Mouse (Mus musculus) forebrain, embryonic 14.5 days (tissue): ENCODE results near the gene Gm3625. TPM values are rescaled to one million over a fixed set of nuclear protein-coding genes. Genes with fewer than 3 reads are reported as not detected.

Experiments
- ATAC-seq: fragments of 200-750 bp; cut with Nextera tagmentation; 2 replicates; pipeline ENCODE4 v1.8.0; 2017; ENCODE audit warnings: mild to moderate bottlenecking, moderate library complexity
- DNase-seq: peaks from one replicate; pipeline ENCODE4 v3.0.0-alpha.2; 2015; ENCODE audit warnings: low spot score
- H3K27ac ChIP-seq: fragments of 300-500 bp; sonication (generic); 2 replicates; pipeline ENCODE4 v1.5.1; 2014; ENCODE audit warnings: low read depth, mild to moderate bottlenecking, control low read depth, low read length, moderate library complexity
- H3K27me3 ChIP-seq: fragments of 300-500 bp; sonication (generic); replicated peaks from 2 replicates; pipeline ENCODE4 v1.6.1; 2014; ENCODE audit warnings: low read length, control low read depth, mixed read lengths; ENCODE audit not compliant: control insufficient read depth, insufficient read depth
- H3K36me3 ChIP-seq: fragments of 300-500 bp; sonication (generic); 2 replicates; pipeline ENCODE4 v1.6.1; 2014; ENCODE audit warnings: low read length, control low read depth; ENCODE audit not compliant: control insufficient read depth, insufficient read depth
- H3K4me1 ChIP-seq: fragments of 300-500 bp; sonication (generic); 2 replicates; pipeline ENCODE4 v1.6.1; 2014; ENCODE audit warnings: antibody characterized with exemption, low read length, control low read depth; ENCODE audit not compliant: control insufficient read depth, insufficient read depth
- H3K4me2 ChIP-seq: fragments of 300-500 bp; sonication (generic); 2 replicates; pipeline ENCODE4 v1.6.1; 2014; ENCODE audit warnings: mild to moderate bottlenecking, control low read depth, low read length
- H3K4me3 ChIP-seq: fragments of 300-500 bp; sonication (generic); 2 replicates; pipeline ENCODE4 v1.5.1; 2014; ENCODE audit warnings: low read depth, low read length, control low read depth
- H3K9ac ChIP-seq: fragments of 300-500 bp; sonication (generic); 2 replicates; pipeline ENCODE4 v1.6.1; 2014; ENCODE audit warnings: mild to moderate bottlenecking, low read length, control low read depth, moderate library complexity
- H3K9me3 ChIP-seq: fragments of 300-500 bp; sonication (generic); replicated peaks from 2 replicates; pipeline ENCODE4 v1.6.1; 2016; ENCODE audit warnings: low read length, control low read depth, mixed read lengths; ENCODE audit not compliant: control insufficient read depth
- WGBS: fragments of 180-500 bp; shearing (Covaris S2); extraction: QIAGEN DNeasy Blood & Tissue Kit; methylation state at CpG from one replicate; pipeline ENCODE4 v1.1.7; 2014; 5-methylcytosine and 5-hydroxymethylcytosine counted together
- polyA plus RNA-seq: library from polyadenylated mRNA; unstranded; fragments of >200 nt; fragmentation: Nextera tagmentation; extraction: Ambion mirVana; gene quantifications from 2 replicates; pipeline ENCODE4 v1.2.1, GENCODE M21; 2014

Gene Gm3625
- polyA plus RNA-seq, 1 experiment from 2014 or later = not detected

- Histone ChIP-seq H3K27ac (no peak overlapping the region), H3K4me2 (no peak overlapping the region), H3K9me3 (no peaks in the 10 kb centered on the region), H3K4me3 (no peak overlapping the region), H3K4me1 (peaks cover 3% of the 10 kb centered on the region; the same call in 1 of the 2 replicates), H3K9ac (no peak overlapping the region), H3K27me3 (no peaks in the 10 kb centered on the region), H3K36me3 (no peaks in the 10 kb centered on the region)
- WGBS = 74% methylated on average over 6 of the region's 6 CpGs
- DNase-seq (no peak), ATAC-seq (no peak)
These were observed 2.3 kb upstream of the Gm3625 start for GRCm38 (mm10) chr12:4595055-4595454.

GRCm38 (mm10) chr12:4593930-4594391 lies 1.2 kb upstream of the Gm3625 start:
- DNase-seq (no peak), ATAC-seq (no peak)
- peak overlapping the region; percentile 72 for H3K4me2 ChIP-seq
- H3K27ac ChIP-seq = no peak overlapping the region
- no peaks in the 10 kb centered on the region for H3K27me3 ChIP-seq
- WGBS = 63% methylated on average over 9 of the region's 9 CpGs
- peak overlapping the region; percentile 82 for H3K4me3 ChIP-seq
- no peaks in the 10 kb centered on the region for H3K9me3 ChIP-seq
- H3K9ac ChIP-seq = peak overlapping the region; percentile 83; the same call in 1 of the 2 replicates
- H3K4me1 ChIP-seq = peaks cover 3% of the 10 kb centered on the region; the same call in 1 of the 2 replicates
- no peaks in the 10 kb centered on the region for H3K36me3 ChIP-seq

DNA sequence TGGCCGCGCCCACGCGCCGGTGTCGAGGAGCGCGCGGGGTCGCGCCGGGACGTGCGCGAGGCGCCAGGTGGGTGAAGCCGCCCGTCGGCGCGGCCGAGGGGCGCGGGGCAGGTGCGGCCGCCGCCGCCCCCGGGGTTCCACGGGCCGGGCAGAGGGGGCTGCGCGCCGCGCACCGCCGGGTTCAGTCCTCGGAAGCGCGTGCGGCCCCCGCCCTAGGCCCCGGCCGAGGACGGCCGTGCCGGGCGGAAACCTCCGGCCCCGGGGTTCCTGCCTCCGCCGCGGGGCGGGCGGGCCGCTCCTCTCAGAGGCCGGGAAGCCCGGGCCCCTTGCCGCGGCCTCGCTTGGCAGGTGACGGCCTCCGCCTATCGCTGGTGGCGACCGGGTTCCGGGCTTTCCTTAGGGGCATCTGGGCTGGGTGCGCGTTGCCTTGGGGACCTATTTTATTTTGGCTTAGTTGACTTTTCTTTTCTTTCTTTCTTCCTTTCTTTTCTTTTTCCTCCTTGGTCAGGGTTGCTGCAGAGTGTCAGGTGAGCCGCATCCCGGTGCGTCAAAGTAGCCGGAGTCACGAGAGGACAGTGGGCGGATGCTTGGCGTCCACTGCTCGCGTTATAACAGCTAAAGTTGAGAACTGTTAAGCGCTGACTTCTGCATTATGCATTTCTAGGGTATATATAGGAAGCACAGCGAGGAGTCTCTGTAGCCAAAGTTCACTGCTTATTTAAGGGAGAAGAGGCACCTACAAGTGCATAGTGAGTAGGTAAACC lies 621 bp upstream of the Gm3625 start:
- ATAC-seq = peak; percentile 75

GRCm38 (mm10) chr12:4592025-4592424 lies 702 bp downstream of the Gm3625 start:
- Histone ChIP-seq H3K4me3 (no peak overlapping the region), H3K9ac (no peak overlapping the region), H3K27me3 (no peaks in the 10 kb centered on the region), H3K4me2 (peak overlapping the region; percentile 72), H3K27ac (no peak overlapping the region), H3K4me1 (peaks cover 3% of the 10 kb centered on the region; the same call in 1 of the 2 replicates), H3K9me3 (no peaks in the 10 kb centered on the region), H3K36me3 (no peaks in the 10 kb centered on the region)
- DNase-seq (no peak), ATAC-seq (no peak)
- 73% methylated on average over 6 of the region's 6 CpGs for WGBS

More for the DNA sequence above, 621 bp upstream of the Gm3625 start:
- H3K27ac ChIP-seq = no peak overlapping the region
- peak overlapping the region; percentile 82 for H3K4me3 ChIP-seq
- no peaks in the 10 kb centered on the region for H3K27me3 ChIP-seq
- under 1% methylated on average over 77 of the region's 80 CpGs for WGBS
- DNase-seq = peak; percentile 26
- peaks cover 3% of the 10 kb centered on the region; the same call in 1 of the 2 replicates for H3K4me1 ChIP-seq
- H3K4me2 ChIP-seq = peak overlapping the region; percentile 72
- peak overlapping the region; percentile 83 for H3K9ac ChIP-seq
- H3K9me3 ChIP-seq = no peaks in the 10 kb centered on the region
- H3K36me3 ChIP-seq = no peaks in the 10 kb centered on the region

DNA sequence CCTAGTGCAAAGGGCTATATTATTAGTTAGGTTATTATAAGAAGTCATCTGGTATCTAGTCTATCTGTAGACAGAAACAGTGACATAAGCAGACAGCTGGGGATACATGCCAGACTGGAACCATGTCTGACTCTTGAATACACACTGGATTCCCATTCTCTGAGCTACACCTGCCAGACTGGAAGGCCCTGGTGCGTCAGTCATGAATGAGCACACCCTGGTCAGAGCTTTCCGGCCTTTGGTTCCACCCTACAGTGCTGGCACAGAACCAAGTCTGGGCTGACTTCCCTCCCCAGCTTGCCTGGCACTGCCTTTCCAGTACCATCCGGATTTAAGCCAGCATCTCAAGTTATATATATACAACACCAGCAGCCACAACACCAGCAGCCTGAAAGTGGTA lies 4.1 kb downstream of the Gm3625 start:
- Histone ChIP-seq H3K4me3 (no peak overlapping the region), H3K27ac (no peak overlapping the region), H3K36me3 (no peaks in the 10 kb centered on the region), H3K27me3 (no peaks in the 10 kb centered on the region), H3K4me2 (no peak overlapping the region), H3K4me1 (no peaks in the 10 kb centered on the region; the same call in 1 of the 2 replicates), H3K9me3 (no peaks in the 10 kb centered on the region), H3K9ac (no peak overlapping the region)
- ATAC-seq (no peak), DNase-seq (peak; percentile 24)
- WGBS = 71% methylated on average over 3 of the region's 3 CpGs

GRCm38 (mm10) chr12:4587846-4588245 lies 4.9 kb downstream of the Gm3625 start:
- H3K27me3 ChIP-seq = no peaks in the 10 kb centered on the region
- H3K4me3 ChIP-seq = no peak overlapping the region
- H3K4me1 ChIP-seq = no peaks in the 10 kb centered on the region
- no peak overlapping the region for H3K9ac ChIP-seq
- DNase-seq (no peak), ATAC-seq (no peak)
- H3K36me3 ChIP-seq = no peaks in the 10 kb centered on the region
- H3K4me2 ChIP-seq = no peak overlapping the region
- 79% methylated on average over 2 of the region's 2 CpGs for WGBS
- H3K9me3 ChIP-seq = no peaks in the 10 kb centered on the region
- H3K27ac ChIP-seq = no peak overlapping the region

GRCm38 (mm10) chr12:4582326-4582725 lies 10.4 kb downstream of the Gm3625 start:
- H3K4me2 ChIP-seq = no peak overlapping the region
- no peak overlapping the region for H3K9ac ChIP-seq
- no peak overlapping the region for H3K27ac ChIP-seq
- H3K36me3 ChIP-seq = no peaks in the 10 kb centered on the region
- no peak overlapping the region for H3K4me3 ChIP-seq
- no peak for ATAC-seq
- H3K27me3 ChIP-seq = no peaks in the 10 kb centered on the region
- H3K4me1 ChIP-seq = no peaks in the 10 kb centered on the region
- no peaks in the 10 kb centered on the region for H3K9me3 ChIP-seq
- no peak for DNase-seq

- Histone ChIP-seq H3K36me3 (no peaks in the 10 kb centered on the region), H3K27me3 (no peaks in the 10 kb centered on the region), H3K27ac (no peak overlapping the region), H3K9me3 (no peaks in the 10 kb centered on the region), H3K4me1 (no peaks in the 10 kb centered on the region), H3K4me2 (no peak overlapping the region), H3K4me3 (no peak overlapping the region), H3K9ac (no peak overlapping the region)
- no peak for ATAC-seq
- no peak for DNase-seq
- WGBS = 83% methylated on average over 4 of the region's 4 CpGs
These were observed 18.7 kb downstream of the Gm3625 start for GRCm38 (mm10) chr12:4574065-4574464.

DNA sequence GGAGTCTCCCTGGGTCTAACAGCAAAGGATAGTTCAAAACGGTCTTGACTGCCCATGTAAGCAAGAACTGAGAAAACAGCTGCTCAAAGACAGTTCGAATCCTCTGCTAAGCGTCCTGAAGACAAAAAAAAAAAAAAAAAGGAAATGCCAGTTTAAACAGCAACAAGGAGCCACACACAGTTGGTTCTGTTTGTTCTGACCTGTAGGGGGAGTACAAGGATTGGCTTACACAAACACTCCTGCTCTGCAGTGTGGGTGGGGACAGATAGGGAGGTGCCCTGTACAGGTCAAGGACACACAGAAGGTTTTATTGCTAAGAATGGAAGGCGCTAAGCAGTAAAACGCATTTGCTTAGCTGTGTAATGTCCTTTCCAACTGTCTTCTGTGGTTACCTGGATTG lies 20.9 kb downstream of the Gm3625 start:
- H3K4me1 ChIP-seq = no peaks in the 10 kb centered on the region
- ATAC-seq = no peak
- H3K9me3 ChIP-seq = no peaks in the 10 kb centered on the region
- H3K36me3 ChIP-seq = no peaks in the 10 kb centered on the region
- DNase-seq = peak; percentile 63
- no peak overlapping the region for H3K4me3 ChIP-seq
- no peak overlapping the region for H3K27ac ChIP-seq
- H3K9ac ChIP-seq = no peak overlapping the region
- no peak overlapping the region for H3K4me2 ChIP-seq
- no peaks in the 10 kb centered on the region for H3K27me3 ChIP-seq
- WGBS = 35% methylated on average over 5 of the region's 5 CpGs
